Mouse (Mus musculus): ENCODE measurements around the gene Aatk.

Gene Aatk

GRCm38 (mm10) chr11:120046553-120047191 is at the start of gene Aatk:
Aatk (minus strand) TSS chr11:120047167.
- in situ Hi-C loops (cut with MboI, MseI), result no loop called here

GRCm38 (mm10) chr11:120092817-120093591 is 46.0 kb upstream of the Aatk start:
- in situ Hi-C loops (cut with MboI, MseI), result no loop called here

DNA sequence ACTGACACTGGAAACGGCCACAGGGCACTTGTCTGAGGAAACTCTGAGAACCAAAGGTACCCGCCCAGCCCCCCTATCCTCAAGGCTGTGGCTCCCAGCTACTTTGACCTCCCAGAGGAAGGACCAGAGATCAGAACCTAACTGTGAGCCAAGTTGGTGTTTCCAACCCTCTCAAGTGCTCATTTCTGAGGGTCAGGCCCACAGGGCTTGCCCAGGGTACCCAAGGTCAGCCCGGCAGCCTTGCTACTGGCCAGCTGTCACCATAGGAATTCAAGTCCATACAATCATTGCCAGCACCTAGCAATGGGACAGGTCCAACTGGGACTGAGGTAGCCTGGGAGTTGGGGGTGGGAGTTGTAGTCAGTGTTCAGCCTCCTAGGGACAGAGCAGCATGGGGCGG is 43.7 kb upstream of the Aatk start:
- in situ Hi-C loops (cut with MboI, MseI), result no loop called here

DNA sequence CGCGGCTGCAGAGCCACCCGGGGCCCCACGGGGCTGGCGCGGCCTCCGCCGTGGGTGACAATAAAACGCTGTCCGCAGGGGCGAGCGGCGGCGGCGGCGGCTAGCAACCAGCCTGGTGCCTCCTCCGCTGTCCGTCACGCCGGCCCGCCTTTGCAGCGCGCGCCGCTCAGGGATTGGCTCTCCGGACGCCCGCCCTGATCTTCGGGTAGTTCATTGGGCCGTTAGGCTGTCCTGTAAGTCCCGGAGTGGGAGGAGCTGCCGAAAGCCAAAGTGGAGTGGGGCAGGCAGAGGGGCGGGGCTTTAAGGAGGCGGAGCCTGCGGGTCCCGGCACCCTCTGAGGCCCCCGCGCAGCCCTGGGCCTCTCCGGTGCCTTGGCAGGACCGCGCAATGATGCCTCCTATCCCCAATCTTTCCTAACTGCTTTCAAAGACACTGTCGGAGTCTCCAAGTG is 39.8 kb upstream of the Aatk start, which contains the start of gene Cep131:
TSS of gene Cep131 (minus strand) at position 126 of the 451 bp plus-strand sequence.
- in situ Hi-C loops (cut with MboI, MseI), result no loop called here

DNA sequence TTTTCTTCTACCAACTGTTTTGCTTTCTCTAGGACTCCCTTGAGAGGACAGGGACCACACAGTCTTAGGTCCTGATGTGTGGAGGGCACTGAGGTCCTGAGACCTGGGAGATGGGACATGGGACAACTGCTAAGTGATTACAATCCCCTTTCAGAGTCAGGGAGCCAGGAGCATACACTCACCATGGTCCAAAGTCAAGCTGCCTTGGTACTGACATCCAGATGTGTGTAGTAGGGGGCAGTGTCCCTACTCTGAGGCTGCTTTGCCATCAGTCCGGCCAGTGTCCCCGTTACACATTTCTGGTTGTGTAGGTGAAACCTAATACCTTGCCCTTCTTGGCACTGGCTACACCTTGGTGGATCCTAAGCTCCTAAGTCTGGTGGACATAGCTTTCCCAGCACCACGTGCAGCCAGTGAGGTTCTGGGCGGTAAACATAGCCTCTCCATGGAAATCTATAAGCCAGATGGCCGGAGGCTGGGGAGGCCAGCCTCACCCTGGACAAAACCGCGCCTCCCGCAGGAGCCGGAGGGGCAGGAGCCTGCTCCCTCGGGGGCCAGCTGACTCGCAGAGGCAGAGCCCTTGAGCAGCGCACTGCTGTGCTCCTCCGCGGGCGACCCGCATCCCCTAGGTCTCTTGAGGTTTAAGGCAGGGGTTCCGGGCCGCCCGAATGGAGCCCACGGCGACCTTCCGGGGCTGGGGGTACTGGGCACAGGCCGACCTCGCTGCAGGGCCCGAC is 39.1 kb upstream of the Aatk start:
- in situ Hi-C loops (cut with MboI, MseI), result no loop called here

DNA sequence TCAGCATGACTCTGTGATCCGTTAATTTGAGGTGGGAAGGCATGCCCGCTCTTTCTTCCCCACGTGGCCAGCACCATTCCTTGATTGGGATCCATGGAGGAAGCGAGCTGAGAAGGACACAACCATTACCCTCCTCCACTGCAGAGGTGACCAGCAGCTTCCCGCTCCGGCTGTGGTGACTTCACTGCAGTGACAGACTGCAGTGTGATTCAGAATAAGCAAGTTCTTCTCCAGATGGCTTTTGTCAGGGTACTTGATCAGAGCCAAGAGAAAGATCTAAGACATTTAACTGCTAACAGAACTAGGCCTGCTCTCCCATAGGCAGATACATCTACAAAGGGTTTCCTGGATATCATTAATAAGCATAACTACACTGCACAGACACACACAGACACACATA is 33.3 kb upstream of the Aatk start:
- in situ Hi-C loops (cut with MboI, MseI), result no loop called here

DNA sequence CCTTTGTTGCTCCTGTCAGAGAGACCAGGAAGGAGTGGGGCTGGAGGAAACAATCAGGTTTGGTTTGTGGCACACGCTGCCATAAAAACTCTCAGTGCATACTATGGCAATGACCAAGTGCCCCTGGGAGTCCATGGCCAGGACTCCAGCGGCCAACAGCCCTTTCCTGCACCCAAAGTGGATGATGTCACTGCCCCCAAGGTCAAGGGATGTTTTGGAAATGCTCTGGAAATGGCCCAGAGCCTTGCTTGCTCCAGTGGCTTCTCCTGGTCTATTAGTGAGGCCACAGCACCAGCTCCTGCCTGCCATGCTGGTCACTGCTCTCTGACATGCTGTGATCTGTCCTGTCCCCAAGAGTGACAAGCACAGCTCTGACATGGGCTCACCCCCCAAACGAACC is 29.2 kb upstream of the Aatk start:
- in situ Hi-C loops (cut with MboI, MseI), result no loop called here

DNA sequence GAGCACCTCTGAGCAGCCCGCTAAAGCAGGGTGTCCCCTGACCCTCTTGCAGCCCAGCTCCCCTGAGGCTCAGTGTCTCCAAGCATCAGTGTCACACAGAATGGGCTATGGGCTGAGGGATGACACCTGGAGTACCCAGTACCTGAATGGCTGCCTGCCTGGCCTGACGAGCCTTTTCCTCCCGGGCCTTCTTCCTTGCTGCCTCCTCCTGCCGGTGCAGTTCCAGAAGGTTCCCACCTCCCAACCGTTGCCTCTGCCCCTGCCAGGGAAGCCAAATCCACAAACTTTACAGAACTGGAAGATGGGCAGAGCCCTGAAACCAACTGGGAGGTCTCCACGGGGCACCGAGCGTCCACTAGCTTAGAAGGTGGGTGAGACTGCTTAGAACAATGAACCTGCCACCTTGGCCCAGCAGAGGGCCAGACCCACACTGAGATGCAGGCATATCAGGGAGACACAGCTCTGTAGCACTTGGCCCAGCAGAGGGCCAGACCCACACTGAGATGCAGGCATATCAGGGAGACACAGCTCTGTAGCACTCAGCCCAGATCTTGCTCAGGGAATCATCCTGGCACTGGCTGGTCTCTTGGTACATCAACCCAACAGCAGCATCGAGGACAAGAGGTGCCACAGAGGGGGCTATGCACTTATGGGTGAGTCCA is 26.1 kb upstream of the Aatk start:
- in situ Hi-C loops (cut with MboI, MseI), result no loop called here

GRCm38 (mm10) chr11:120071731-120072320 is 24.9 kb upstream of the Aatk start:
- in situ Hi-C loops (cut with MboI, MseI), result no loop called here

DNA sequence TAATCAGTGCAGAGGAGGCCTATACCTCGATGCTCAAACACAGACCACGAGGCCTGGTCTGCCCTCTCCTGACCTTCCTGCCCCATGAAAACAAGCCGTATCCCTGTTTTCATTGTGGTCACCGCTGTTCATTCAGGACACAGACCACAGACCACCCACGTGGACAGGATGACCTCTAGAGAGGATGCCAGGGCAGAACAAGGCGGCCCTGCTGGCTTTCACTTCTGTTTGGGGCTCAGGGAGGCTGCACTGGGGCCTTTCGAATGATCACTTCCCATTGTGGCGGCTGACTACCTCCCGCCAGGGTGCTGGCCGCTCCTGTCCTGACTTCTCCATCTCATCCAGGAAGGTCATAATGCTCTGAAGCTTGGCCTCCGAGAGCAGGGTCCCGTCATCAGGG is 24.1 kb upstream of the Aatk start:
- in situ Hi-C loops (cut with MboI, MseI), result no loop called here

DNA sequence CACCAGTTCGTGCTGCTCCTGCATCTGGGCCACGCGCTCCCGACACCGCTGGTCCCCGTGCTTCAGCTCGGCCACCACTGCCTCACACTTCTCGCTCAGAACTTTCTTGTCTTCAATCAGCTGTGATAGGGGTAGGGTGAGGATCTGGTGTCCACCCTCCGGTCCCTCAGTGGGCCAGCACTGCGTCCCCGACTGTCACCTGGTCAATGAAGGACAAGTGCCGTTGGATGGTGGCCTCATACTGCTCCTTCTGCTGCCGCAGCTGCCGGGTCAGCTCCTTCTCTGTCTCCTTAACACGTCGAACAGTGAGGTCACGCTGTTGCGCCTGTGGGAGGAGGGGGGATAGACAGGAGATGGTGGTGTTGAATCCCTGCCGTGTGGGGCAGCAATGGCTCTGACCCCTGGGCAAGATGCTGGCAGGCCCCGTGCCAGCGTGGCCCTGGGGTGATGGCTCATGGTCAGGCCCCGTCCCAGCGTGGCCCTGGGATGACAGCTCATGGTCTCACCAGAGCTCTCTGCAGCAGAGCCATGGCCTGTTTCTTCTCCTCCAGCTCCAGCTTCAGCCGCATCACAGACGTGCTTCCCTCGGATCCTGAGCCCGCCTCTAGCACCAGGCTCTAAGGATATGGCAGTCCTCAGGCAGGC is 23.4 kb upstream of the Aatk start:
- in situ Hi-C loops (cut with MboI, MseI), result no loop called here

DNA sequence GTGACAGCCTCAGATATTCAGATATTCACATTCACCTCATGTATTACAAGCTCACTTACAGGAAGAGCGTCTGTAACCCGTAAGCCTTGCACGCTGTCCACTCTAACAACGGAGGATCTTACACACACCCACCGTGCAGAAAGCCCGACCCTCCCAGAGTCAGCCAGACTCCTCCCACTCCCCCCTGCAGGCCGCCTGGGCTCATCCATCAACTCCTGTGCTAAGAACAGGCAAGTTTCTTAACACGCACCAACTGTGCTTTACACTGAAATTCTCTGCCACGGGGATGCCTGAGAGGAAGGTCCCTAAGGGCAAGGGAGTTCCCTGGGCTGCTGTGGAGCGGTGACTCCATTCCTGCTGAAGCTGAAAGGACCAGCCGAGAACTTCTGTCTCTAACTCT is 22.3 kb upstream of the Aatk start:
- in situ Hi-C loops (cut with MboI, MseI), result loop anchor here (10.0 kb wide), 1 partner anchor 1636 kb away; the partner anchor contains the start of gene Metrnl

- in situ Hi-C loops (cut with MboI, MseI), result loop anchor here (10.0 kb wide), 1 partner anchor 1637 kb away; the partner anchor contains the start of gene Metrnl
Observed at GRCm38 (mm10) chr11:120067834-120068233, 20.9 kb upstream of the Aatk start.

DNA sequence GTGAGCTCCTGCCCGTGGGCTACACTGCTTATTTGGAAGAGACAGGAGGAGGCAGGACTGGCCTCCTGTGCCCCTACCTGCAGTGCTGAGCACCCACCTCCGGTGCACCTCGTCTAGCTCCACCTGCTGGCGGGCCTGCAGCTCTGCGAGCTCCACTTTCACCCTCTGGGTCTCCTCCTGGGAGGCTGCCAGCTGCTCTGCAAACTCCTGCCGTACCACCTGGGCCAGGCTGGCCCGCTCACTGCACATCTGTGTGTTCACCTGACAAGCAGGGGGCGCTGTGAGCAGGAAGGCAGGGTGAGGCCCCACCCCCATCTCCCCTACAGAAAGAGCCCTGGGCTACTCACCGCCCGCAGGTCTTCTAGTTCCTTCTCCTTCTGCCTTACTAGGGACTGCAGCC is 18.3 kb upstream of the Aatk start:
- in situ Hi-C loops (cut with MboI, MseI), result loop anchor here (10.0 kb wide), 1 partner anchor 1640 kb away; the partner anchor contains the start of gene Metrnl

DNA sequence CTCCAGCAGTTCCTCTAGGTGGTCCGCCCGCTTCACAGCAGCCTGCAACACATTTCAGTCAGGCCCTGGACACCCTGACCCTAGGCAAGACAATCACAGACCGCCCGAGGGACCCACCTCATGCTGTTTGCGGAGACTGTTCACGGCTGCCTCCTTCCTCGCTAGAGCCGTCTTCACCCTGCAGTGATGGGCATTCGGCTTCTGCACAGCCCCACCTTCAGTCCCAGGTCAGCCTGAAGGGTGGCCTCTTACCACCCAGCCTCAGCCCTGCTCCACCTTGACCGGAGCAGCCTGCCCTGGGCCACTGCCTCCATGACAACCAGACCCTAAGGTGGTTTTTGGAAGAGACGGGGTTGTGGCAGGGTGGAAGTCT is 17.7 kb upstream of the Aatk start:
- in situ Hi-C loops (cut with MboI, MseI), result loop anchor here (10.0 kb wide), 1 partner anchor 1640 kb away; the partner anchor contains the start of gene Metrnl

- in situ Hi-C loops (cut with MboI, MseI), result loop anchor here (10.0 kb wide), 1 partner anchor 1641 kb away; the partner anchor contains the start of gene Metrnl
Observed at GRCm38 (mm10) chr11:120064006-120064667, 17.2 kb upstream of the Aatk start.

- in situ Hi-C loops (cut with MboI, MseI), result loop anchor here (10.0 kb wide), 1 partner anchor 1641 kb away; the partner anchor contains the start of gene Metrnl
Observed at GRCm38 (mm10) chr11:120063326-120063725, 16.4 kb upstream of the Aatk start.

DNA sequence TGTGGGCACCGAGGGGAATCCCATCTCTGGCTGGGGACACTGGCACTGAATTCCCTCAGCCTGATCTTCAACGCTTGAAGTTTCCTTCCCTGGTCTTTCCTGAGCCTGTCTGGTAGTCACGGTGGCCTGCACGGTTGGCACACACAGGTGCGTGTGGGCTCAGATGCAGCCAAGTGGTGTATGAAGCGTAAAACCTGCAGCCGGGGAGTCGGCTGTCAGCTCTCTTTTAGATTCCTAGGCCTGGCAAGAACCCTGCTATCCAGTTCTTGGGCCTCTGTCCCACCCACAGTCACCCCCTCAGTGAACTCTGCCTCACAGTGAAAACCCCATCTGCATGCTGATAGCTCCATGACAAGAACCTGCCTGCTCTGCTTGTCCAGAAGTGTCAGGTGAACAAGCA is 13.7 kb upstream of the Aatk start:
- in situ Hi-C loops (cut with MboI, MseI), result loop anchor here (10.0 kb wide), 1 partner anchor 1644 kb away; the partner anchor contains the start of gene Metrnl

- in situ Hi-C loops (cut with MboI, MseI), result no loop called here
Observed at GRCm38 (mm10) chr11:120055953-120056732, 9.2 kb upstream of the Aatk start.

Measured in regulatory T cell (primary cell).